Mouse (Mus musculus): Measurements from ENCODE around the gene Wdr1.
"Not testable (repeated sequence)": the region's sequence is repeated elsewhere in the genome, so short reads cannot be mapped to it uniquely, and the experiment has no call there.

The Wdr1 gene

DNA sequence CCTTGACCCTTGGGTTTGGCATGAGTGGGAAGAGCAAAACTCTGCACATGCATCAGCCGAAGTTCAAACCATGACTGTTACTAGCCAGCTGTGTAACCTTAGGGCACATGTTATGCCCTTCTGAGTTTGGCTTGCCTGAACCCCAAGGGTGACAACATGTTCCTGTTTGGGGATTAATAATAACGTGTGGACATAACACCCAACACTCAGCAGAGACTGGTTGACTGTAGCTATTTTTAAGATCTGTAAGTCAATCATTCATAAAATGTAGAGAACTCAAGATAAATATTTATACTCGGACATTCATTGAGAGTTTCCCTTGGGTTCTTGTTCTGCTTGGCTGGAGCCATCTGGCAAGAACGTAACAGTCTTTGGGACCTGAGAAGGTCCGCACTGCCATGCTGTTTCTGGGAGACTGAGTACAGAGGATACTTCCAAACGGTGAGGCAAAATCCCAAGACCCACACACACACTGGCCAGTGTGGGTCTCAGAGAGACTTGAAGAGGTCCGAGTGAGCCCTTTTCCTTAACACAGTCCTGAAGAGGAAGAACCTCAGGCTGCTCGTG lies 66.4 kb downstream of the Wdr1 start:
- no peak for DNase-seq (ENCODE audit: low read depth, low spot score)

DNA sequence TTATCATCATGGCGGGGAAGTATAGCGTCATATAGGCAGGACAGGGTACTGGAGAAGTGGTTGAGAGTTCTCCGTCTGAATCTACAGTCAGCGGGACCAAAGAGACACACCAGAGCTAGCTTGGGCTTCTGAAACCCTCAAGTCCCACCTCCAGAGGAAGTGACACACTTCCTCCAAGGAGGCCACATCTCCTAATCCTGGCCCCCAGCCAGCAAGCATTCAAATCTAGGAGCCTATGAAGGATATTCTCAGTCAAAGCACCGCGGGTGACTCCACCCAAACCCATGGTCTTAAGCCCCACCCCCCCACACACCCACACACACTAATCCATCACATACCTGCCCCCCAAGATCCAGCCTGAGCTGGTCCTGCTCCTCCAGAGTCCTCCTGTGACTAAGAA lies 69.1 kb downstream of the Wdr1 start:
- DNase-seq (ENCODE audit: low read depth, low spot score): peak; percentile 11

DNA sequence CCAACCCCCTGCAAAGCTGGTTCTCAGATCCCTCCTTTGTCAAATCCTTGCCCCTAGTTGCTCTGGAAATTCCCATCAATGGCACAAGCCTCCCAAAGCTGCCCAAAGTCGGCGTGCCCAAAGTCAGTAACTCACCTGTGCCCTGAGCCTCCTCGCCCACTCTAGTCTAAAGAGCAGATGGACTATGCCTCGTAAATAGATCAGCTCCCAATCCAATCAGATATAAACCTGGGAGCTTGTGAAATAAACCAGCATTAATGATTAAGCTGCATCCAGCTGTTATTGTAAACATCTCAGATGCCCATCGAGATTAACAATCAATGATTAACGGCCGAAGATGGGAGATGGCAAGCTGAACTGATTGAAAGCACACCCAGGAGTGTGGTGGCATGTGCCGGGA lies 71.3 kb downstream of the Wdr1 start:
- no peak for DNase-seq (ENCODE audit: low read depth, low spot score)

DNA sequence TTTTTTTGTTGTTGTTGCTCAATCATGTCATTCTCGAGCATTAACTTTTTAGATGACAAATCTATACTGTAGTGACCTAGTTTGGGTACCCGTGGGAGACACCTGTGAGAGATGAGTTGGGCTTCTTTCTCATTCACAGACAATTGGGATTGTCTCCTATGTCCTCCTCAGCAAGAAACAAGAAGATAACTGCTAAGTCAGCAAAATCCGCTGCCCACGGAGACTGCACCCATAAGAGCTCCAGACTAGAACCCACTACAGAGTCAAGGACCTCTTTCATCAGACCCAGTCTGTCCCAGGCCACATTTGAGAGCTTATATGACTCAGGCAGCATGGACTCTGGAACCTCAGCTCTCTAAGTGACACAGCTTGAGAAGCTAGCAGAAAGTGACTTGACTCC lies 73.3 kb downstream of the Wdr1 start:
- no peak for DNase-seq (ENCODE audit: low read depth, low spot score)

DNA sequence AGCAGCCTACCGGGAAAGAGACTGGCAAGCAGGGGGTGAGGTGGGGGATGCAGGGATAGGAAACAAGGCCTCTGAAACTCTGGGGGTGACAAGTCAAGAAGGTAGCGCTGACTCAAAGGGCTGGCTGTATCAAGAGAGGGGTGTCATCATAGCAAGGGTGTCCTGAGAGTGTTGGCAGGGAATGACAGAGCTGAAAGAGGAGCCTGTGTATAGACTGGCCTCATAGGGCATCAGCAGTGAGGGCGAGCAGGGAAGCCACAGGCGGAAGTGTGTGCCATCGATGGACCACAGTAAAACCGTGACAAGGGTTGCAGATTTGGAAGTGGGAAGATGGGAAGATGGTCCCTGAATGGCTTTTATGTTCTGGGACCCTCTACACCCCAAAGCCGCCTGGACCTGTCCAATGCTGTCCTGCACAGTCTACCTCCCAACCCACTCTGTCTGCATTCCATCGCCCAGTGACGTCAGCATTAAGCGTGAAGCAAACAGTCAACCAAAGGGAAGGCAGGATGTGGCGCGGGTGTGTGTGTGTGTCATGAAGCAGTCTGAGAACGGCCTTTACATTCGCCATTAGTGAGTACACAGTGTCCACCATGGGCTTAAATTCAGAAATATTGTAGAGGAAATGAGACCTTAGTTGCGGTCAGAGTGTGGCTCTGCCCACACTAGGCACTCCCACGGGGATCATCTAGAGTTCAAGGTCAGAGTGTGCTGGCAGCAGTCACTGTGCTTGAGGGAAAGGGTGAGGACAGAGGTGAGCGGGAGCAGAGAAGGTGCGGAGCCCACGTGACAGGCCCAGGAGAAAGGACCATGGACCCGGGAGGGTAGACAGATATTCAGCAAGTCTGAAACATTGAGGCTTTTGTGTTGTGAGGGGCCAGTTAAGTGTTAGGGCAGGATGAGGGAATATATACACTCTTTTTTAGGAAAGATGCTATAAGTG lies 74.1 kb downstream of the Wdr1 start:
- DNase-seq (ENCODE audit: low read depth, low spot score): no peak

DNA sequence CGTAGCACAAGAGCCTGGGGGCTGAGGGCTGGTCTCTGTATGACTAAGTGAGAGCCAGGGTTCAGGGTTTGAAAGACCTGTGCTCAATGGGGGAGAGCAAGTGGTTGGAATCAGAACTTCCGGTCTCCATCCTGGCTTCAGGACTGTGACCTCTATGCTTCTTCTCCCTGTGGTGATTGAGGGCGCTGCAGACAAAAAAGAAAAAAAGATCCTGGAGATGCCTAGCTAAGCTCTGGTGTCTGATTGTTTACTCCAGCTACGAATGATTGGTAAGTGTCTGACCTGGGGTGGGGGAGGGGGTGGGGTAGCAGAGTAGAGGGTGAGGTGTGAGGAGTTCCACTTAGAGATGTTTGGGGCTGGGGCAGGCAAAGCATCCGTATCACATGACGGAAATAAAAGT lies 75.0 kb downstream of the Wdr1 start:
- no peak for DNase-seq (ENCODE audit: low read depth, low spot score)

DNA sequence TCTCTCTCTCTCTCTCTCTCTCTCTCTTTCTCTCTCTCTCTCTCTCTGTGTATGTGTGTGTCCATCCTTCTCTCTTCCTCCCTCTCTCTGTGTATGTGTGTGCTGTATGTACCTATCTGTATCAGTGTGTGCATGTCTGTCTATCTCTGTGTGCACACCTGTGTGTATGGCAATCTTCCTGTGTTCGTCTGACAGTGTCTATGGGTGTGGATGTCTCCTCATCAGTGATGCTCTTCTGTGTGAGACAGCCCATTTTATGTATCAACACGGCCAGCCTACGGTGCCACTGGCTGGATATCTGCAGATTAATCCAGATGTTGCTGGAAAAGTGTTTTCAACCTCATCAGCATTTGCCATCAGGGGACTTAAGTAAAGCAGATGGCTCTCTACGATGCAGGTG lies 75.8 kb downstream of the Wdr1 start:
- DNase-seq (ENCODE audit: low read depth, low spot score): no peak

DNA sequence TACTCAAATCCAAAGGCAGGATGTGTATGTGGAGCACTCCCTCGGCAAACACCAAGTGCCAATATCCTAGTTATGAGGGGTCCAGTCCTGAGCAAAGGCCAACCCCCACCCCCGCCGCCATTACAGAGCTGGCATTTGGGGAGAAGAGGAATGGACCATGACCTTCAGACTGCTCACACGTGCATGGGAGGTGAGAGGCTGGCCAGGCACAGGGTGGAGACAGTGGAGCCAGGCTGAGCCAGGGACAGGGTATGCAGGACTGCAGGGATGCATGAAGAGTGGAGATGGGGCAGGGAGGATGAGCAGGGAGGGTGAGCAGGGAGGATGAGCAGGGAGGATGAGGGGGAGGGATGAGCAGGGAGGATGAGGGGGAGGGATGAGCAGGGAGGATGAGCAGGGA lies 77.1 kb downstream of the Wdr1 start:
- no peak for DNase-seq (ENCODE audit: low read depth, low spot score)

DNA sequence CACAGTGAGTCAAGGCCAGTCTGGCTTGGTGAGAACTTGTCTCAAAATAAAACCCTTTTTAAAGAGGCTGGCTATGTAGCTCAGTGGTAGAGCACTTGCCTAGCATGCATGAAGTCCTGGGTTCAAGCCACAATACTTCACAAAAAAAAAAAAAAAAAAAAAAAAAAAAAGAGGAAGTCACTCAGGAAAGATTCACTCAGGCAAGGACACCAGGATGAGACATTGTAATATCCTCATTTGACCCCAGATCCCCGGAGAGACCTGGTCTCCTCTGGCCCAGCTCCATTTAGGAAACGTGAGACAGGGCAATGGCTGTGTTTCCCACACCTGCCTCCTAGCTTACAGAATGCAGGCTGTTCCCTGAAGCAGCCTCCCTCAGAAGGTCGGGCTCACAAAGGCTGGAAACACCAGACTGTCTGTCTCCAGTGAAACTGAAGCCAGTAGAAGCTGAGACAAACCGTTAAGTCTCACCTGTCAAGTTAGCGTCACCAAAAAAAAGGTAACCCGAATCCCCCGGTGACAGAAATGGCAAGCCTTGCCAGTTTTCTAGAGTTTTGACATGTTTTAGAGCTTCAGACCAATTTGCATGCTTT lies 79.4 kb downstream of the Wdr1 start:
- no peak for DNase-seq (ENCODE audit: low read depth, low spot score)

DNA sequence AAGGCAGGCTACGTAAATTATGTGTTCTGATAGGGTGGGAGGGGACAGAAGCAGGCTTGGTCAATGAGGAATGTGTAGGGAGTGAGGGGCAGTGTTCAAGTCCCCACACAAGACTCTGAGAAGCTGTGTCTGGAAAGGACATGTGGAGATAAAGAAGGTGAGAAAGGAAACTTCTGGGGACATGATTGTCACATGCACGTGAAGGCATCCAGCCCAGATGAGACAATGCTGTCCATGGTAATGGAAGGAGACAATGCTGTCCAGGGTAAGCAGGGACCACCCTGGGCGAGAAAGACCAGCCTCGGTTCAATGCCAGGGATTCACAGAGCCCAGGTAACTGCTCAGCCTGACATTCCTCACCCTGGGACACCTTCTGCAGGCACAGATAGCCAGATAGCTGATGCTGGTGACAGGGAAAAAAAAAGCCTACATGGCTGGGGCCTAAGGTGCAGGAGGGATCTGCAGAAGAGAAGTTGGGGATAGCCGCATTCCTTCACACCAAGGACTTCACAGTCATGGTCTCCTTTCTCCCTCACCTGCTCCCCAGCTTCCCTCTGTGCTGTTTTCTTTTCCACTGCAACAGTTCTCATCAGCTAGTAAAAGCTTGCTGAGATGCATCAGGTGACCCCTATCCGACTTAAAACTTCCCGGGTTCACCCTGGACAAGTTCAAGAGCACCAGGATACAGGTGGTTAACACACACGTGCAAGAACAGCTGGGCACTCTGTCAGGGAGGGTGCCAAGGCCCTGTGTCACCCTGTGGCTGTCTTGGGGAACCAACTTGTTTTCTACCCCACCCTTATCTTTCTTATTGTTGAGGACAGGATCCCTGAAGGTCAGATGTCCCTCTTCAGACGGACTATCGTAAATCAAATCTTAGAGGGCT lies 82.0 kb downstream of the Wdr1 start:
- DNase-seq (ENCODE audit: low read depth, low spot score): no peak

DNA sequence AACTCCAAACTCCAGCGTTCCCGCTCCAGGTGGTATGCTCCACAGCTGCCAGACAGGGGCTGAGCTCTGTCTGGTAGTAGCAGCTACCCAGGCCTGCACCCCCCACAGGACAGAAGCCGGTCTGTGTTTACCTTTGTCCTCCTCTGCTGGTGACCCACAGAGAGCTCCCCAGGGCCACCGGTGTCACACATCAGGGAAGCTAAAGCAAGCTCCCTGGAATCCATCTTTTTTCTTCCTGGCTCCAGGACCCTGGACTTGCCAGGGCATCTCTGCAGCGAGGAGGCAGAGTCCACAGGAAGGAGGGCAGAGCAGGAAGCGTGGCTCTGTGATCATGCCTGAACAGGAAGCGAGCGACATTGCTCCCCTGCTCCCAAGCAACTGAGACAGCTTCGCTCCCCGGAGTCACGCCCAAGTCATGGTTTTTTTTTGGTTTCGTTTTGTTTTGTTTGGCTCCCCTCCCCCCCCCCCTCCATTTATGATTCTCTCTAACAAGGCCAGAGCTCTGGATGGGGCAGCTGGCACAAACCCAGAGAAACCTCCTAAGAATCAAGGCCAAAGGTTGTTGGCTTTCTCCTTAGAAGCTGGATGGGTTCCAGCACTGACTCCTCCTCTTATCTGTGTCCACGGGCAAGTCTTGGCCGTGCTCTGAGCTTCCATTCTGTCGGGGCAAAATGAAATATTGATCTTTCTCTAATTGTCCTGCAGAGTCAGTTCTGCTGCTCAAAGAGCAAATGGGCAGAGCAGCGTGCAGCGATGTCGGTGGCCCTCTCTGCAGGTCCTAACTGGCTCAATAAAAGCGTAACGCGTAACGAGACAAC lies 82.9 kb downstream of the Wdr1 start:
- peak; percentile 83 for DNase-seq (ENCODE audit: low read depth, low spot score)

DNA sequence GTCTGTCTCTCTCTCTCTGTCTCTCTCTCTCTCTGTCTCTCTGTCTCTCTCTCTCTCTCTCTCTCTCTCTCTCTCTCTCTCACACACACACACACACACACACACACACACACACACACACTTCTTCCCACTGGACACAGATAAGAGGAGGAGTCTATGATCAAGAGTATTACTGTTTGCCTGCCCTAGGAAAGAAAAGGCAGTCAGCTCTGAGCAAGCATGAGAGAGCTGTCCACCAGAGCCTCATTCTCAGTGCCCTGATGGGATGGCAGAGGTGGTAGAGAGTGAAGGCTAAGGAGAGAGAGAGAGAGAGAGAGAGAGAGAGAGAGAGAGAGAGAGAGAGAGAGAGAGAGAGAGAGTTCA lies 83.5 kb downstream of the Wdr1 start:
- not testable (repeated sequence) for DNase-seq (ENCODE audit: low read depth, low spot score)

DNA sequence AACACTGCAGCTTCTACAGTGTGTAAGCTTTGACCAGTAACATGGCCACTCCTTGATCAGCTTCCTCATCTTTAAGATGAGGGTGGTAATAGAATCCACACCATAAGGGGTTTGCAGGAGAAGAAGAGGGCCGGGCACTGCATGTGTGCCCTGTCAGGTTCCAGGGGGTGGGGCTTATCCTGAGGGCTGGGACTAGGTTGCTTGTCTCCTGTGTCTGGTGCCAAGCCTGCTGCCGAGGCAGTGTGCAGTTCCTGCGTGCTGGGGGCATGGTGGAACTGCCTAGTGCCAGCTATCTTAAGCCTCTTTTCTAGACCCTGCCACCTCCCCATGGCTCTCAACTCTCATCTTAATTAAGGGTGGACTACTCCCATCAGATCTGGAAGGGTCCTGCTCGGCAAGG lies 84.0 kb downstream of the Wdr1 start:
- DNase-seq (ENCODE audit: low read depth, low spot score): peak; percentile 54

DNA sequence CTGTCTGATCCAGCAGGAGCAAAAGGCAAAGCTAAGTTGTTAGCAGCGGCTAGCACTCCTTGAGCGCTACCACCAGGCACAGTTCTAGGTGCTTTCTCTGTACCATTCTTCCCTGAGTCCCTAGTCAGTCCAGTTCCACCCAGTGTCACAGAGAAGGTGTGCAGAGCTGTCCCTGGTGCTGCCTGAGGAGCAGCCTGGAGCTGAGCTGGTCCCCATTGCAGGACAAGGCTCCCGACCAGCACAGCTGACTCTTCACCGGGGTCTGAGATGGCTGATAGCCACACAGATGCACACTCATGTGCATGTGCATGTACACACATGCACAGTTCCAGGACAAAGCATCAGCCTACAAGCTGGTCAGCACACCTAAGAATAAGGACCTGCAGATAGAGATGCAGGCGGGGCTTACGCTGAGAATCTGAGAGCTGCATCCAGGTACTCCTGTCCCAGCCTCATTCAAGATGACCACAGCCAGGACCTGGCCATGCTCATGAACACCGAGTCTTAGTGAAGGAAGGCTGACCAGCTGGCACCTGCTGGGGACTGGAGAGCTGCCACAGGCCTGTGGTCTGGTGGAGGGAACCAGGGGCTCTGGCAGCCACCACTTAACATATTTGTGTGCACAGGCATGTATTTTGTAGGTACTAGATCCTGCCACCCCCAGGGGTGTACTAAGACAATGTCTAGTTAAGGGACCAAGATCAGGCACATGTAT lies 85.1 kb downstream of the Wdr1 start:
- peak; percentile 5 for DNase-seq (ENCODE audit: low read depth, low spot score)

DNA sequence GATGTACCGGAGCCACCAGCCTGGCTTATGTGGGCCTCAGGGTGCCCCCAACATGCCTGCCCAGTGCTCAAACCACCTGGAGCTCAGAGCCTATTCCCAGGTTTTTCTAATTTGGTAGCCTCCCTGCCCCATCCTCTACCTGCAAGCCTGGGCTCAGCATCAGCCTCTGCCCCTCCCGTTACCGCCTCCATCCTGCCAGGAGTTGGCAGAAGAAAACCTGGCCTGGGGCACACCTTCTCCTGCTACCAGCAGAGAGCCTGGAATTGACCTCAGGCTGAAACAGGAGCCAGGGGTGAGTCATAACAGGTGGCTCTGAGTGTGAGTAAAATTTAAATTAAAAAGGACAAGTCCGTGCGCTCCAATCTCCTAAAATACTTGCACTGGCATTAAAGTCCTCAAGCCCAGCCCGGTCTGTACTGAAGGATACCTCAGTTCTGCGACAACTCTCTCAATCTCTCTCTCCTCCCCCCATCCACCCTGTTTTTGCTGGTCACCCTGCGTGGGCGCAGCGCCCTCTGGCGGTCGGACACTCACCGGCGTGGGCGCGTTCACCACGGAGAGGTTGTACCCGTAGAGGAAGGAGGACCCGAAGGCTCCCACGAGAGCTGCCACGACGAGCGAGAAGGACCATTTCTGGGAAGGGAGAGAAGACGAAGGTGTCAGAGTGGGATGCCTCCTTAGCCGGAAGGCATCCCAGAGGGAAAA lies 86.0 kb downstream of the Wdr1 start:
- peak; percentile 17 for DNase-seq (ENCODE audit: low read depth, low spot score)
